Mouse (Mus musculus): ENCODE data around the gene Cenpk. TPM values are rescaled to one million over a fixed set of nuclear protein-coding genes. Genes with fewer than 3 reads are reported as not detected.
"Not testable (repeated sequence)": the region's sequence is repeated elsewhere in the genome, so short reads cannot be mapped to it uniquely, and the experiment has no call there.

The Cenpk gene
- total RNA-seq (2021): 1 to 10 TPM; 1.1 to 1.3 TPM
- long read RNA-seq, experiment 1: 0 reads
- long read RNA-seq, experiment 2, partial matches to known transcripts: 0 of 1 reads
- long read RNA-seq, experiment 2, other reads (novel, unspliced or antisense): 1 of 1 reads

- peak; percentile 94 to 98 for DNase-seq (ENCODE audit: low spot score in 2 of 2)
Measured at GRCm38 (mm10) chr13:104228384-104229066, at the start of gene Cenpk, which contains the start of gene Ppwd1. TSS of gene Cenpk (plus strand) at chr13:104228611. TSS of gene Ppwd1 (minus strand) at chr13:104228843.

GRCm38 (mm10) chr13:104178650-104179121, 49.7 kb upstream of the Cenpk start, which contains the start of gene Trim23:
TSS of gene Trim23 (plus strand) at chr13:104178797.
- peak; percentile 97 for DNase-seq (ENCODE audit: low spot score in 2 of 2)

GRCm38 (mm10) chr13:104179176-104179888, 49.1 kb upstream of the Cenpk start:
- no peak for DNase-seq (ENCODE audit: low spot score in 2 of 2)

- no peak for DNase-seq (ENCODE audit: low spot score in 2 of 2)
Measured at GRCm38 (mm10) chr13:104187357-104187756, 41.1 kb upstream of the Cenpk start.

GRCm38 (mm10) chr13:104195891-104196290, 32.5 kb upstream of the Cenpk start:
- DNase-seq (ENCODE audit: low spot score in 2 of 2): not testable (repeated sequence)

GRCm38 (mm10) chr13:104204313-104204712, 24.1 kb upstream of the Cenpk start:
- DNase-seq (ENCODE audit: low spot score in 2 of 2): no peak

GRCm38 (mm10) chr13:104227478-104227877, 933 bp upstream of the Cenpk start:
- DNase-seq (ENCODE audit: low spot score in 2 of 2): no peak

GRCm38 (mm10) chr13:104229181-104229580, 770 bp downstream of the Cenpk start:
- DNase-seq (ENCODE audit: low spot score in 2 of 2): no peak

GRCm38 (mm10) chr13:104258997-104259396, 30.6 kb downstream of the Cenpk start:
- no peak for DNase-seq (ENCODE audit: low spot score in 2 of 2)

- peak in 1 of 2 experiments; percentile 13 for DNase-seq (ENCODE audit: low spot score in 2 of 2)
Measured at GRCm38 (mm10) chr13:104285031-104285431, 56.6 kb downstream of the Cenpk start.

GRCm38 (mm10) chr13:104285737-104286311, 57.4 kb downstream of the Cenpk start:
- peak in 1 of 2 experiments; percentile 15 for DNase-seq (ENCODE audit: low spot score in 2 of 2)

GRCm38 (mm10) chr13:104286336-104286735, 57.9 kb downstream of the Cenpk start:
- DNase-seq (ENCODE audit: low spot score in 2 of 2): no peak

- peak; percentile 78 to 86 for DNase-seq (ENCODE audit: low spot score in 2 of 2)
Measured at GRCm38 (mm10) chr13:104286897-104287309, 58.5 kb downstream of the Cenpk start.

GRCm38 (mm10) chr13:104287366-104288225, 59.2 kb downstream of the Cenpk start, which contains the start of gene Adamts6:
TSS of gene Adamts6 (plus strand) at chr13:104287835.
- DNase-seq (ENCODE audit: low spot score in 2 of 2): no peak

- DNase-seq (ENCODE audit: low spot score in 2 of 2): peak; percentile 7 to 8
Measured at GRCm38 (mm10) chr13:104288226-104288859, 59.9 kb downstream of the Cenpk start.

- DNase-seq (ENCODE audit: low spot score in 2 of 2): no peak
Measured at GRCm38 (mm10) chr13:104289176-104289575, 60.8 kb downstream of the Cenpk start.

GRCm38 (mm10) chr13:104295472-104295871, 67.1 kb downstream of the Cenpk start:
- DNase-seq (ENCODE audit: low spot score in 2 of 2): no peak
